ENCODE assay signal across 27 mouse cellular contexts in genomic region chr8:123661515-123661914, GRCm38 (mm10). TPM values are rescaled to one million over a fixed set of nuclear protein-coding genes. Genes with fewer than 3 reads are reported as not detected.
DNase-seq lines count a peak whose midpoint lies in the region; ATAC-seq and TF ChIP-seq lines count a peak whose summit lies in the region.
"Had no signal": no experiment of that assay in that cellular context is flagged by ENCODE, and none has a peak within 500 bp of the region (broad histone marks: within the 10 kb centered on the region; RNA-seq: fewer than 3 reads in every experiment).

No protein-coding gene starts in this region.

- no peak for ATAC-seq in liver, embryonic 12.5 days
- ATAC-seq in granulocyte monocyte progenitor cell, adult 5-6 weeks (replicated peaks; ENCODE audit: poor library complexity, severe bottlenecking), result peak; percentile 67
- peak; percentile 83 for ATAC-seq in liver, embryonic 16.5 days (ENCODE audit: low read depth)
- peak; percentile 37; the same call in 1 of the 2 replicates for ATAC-seq in megakaryocyte progenitor cell, adult 5-6 weeks (replicated peaks; ENCODE audit: poor library complexity)
- no peak for ATAC-seq in erythroblast, adult 5-6 weeks (replicated peaks; ENCODE audit: low FRiP score, poor library complexity, severe bottlenecking)
- ATAC-seq: activated CD4-positive, CD25-positive, alpha-beta regulatory T cell, adult 4 months; CD4-positive, CD25-positive, alpha-beta regulatory T cell, adult 4 months; forebrain, embryonic 15.5 days; hindbrain, embryonic 16.5 days; intestine, embryonic 15.5 days had no signal

- H3K4me1 ChIP-seq in liver, adult 2 months (ENCODE audit: control insufficient read depth, insufficient read depth, low read length), result peaks cover 19% of the 10 kb centered on the region
- no peaks in the 10 kb centered on the region for H3K4me1 ChIP-seq in liver, embryonic 12.5 days
- H3K4me1 ChIP-seq in liver, embryonic 16.5 days (ENCODE audit: control insufficient read depth, low read depth, low read length), result peaks cover 2% of the 10 kb centered on the region; the same call in 1 of the 2 replicates
- no peaks in the 10 kb centered on the region for H3K4me1 ChIP-seq in forebrain, embryonic 10.5 days
- H3K4me1 ChIP-seq: embryonic facial prominence, embryonic 10.5 days; embryonic facial prominence, embryonic 13.5 days; forebrain, embryonic 15.5 days had no signal

- peak overlapping the region; percentile 64 for H3K27ac ChIP-seq in liver, adult 2 months (replicated peaks; ENCODE audit: insufficient read depth, low read depth, low read length)
- no peak overlapping the region for H3K27ac ChIP-seq in liver, embryonic 12.5 days
- 0 out of 2 replicates have a peak overlapping the region, but pooled peaks have one; percentile 9 for H3K27ac ChIP-seq in liver, embryonic 16.5 days (ENCODE audit: low read length)
- H3K27ac ChIP-seq in forebrain, embryonic 10.5 days, result no peak overlapping the region
- H3K27ac ChIP-seq: embryonic facial prominence, embryonic 10.5 days; embryonic facial prominence, embryonic 13.5 days; forebrain, embryonic 15.5 days; heart, adult 2 months; heart, embryonic 10.5 days; heart, embryonic 13.5 days; hindbrain, embryonic 13.5 days; intestine, embryonic 15.5 days had no signal

- H3K4me3 ChIP-seq in liver, adult 2 months (ENCODE audit: insufficient read depth, low read depth, low read length), result no peak overlapping the region
- H3K4me3 ChIP-seq in liver, embryonic 12.5 days, result no peak overlapping the region
- H3K4me3 ChIP-seq in liver, embryonic 16.5 days (ENCODE audit: low read depth, low read length), result no peak overlapping the region
- no peak overlapping the region for H3K4me3 ChIP-seq in forebrain, embryonic 10.5 days
- H3K4me3 ChIP-seq: embryonic facial prominence, embryonic 10.5 days; embryonic facial prominence, embryonic 13.5 days; forebrain, embryonic 15.5 days; heart, adult 2 months; heart, embryonic 10.5 days; heart, embryonic 13.5 days; hindbrain, embryonic 13.5 days; intestine, embryonic 15.5 days had no signal

- no peaks in the 10 kb centered on the region for H3K27me3 ChIP-seq in liver, adult 2 months (ENCODE audit: control insufficient read depth, insufficient read depth, low read length)
- H3K27me3 ChIP-seq in liver, embryonic 12.5 days (replicated peaks), result peaks cover 11% of the 10 kb centered on the region
- H3K27me3 ChIP-seq in liver, embryonic 16.5 days (ENCODE audit: control insufficient read depth, insufficient read depth, low read depth, low read length), result no peaks in the 10 kb centered on the region
- H3K27me3 ChIP-seq in forebrain, embryonic 10.5 days (ENCODE audit: poor library complexity, severe bottlenecking), result no peaks in the 10 kb centered on the region
- H3K27me3 ChIP-seq: embryonic facial prominence, embryonic 13.5 days; forebrain, embryonic 15.5 days; heart, embryonic 13.5 days; hindbrain, embryonic 13.5 days; intestine, embryonic 15.5 days had no signal

- TF ChIP-seq POLR2A in liver, adult 2 months (IDR thresholded peaks at IDR 0.05; ENCODE audit: extremely low read depth, insufficient read depth, low read length), result no peak

- DNase-seq in liver, adult 2 months (ENCODE audit: extremely low read depth, low read depth, low spot score), result peak; percentile 97
- no peak for DNase-seq in right cerebral cortex, adult 2 months (ENCODE audit: low spot score in 2 of 2)
- DNase-seq in forebrain, embryonic 10.5 days (ENCODE audit: extremely low spot score, low spot score), result no peak
- DNase-seq: adrenal gland, adult 2 months; adrenal gland, postnatal 25 days; cerebellum, adult 11-12 months; cerebellum, adult 8-10 months; cerebellum, postnatal 10 days; cerebellum, postnatal 36 days; embryo, embryonic 11 days; gastrocnemius, postnatal 25 days; heart, adult 2 months had no signal

- TF ChIP-seq CTCF in liver, adult 2 months (IDR thresholded peaks at IDR 0.05; ENCODE audit: low read depth, low read length), result no peak

- no peaks in the 10 kb centered on the region for H3K79me2 ChIP-seq in liver, adult 2 months (ENCODE audit: control insufficient read depth, insufficient read depth, low read length)

- H3K4me2 ChIP-seq in liver, embryonic 12.5 days, result no peak overlapping the region
- H3K4me2 ChIP-seq in liver, embryonic 16.5 days (ENCODE audit: low read depth, low read length), result no peak overlapping the region
- H3K4me2 ChIP-seq: embryonic facial prominence, embryonic 13.5 days; forebrain, embryonic 15.5 days; heart, embryonic 13.5 days; hindbrain, embryonic 13.5 days; intestine, embryonic 15.5 days had no signal

- H3K9ac ChIP-seq in liver, adult 2 months (ENCODE audit: low read depth, low read length), result no peak overlapping the region
- no peak overlapping the region for H3K9ac ChIP-seq in liver, embryonic 12.5 days
- no peak overlapping the region for H3K9ac ChIP-seq in liver, embryonic 16.5 days (ENCODE audit: low read depth, low read length)
- H3K9ac ChIP-seq: embryonic facial prominence, embryonic 13.5 days; forebrain, embryonic 15.5 days; heart, embryonic 13.5 days; hindbrain, embryonic 13.5 days; intestine, embryonic 15.5 days had no signal

- peaks cover 7% of the 10 kb centered on the region for H3K36me3 ChIP-seq in liver, adult 2 months (ENCODE audit: control insufficient read depth, insufficient read depth, low read length)
- peaks cover 15% of the 10 kb centered on the region; the same call in 1 of the 2 replicates for H3K36me3 ChIP-seq in liver, embryonic 12.5 days
- no peaks in the 10 kb centered on the region for H3K36me3 ChIP-seq in liver, embryonic 16.5 days (ENCODE audit: control insufficient read depth, insufficient read depth)
- H3K36me3 ChIP-seq in forebrain, embryonic 10.5 days (replicated peaks), result peaks cover 83% of the 10 kb centered on the region

- no peaks in the 10 kb centered on the region for H3K9me3 ChIP-seq in liver, embryonic 12.5 days (replicated peaks)
- no peaks in the 10 kb centered on the region for H3K9me3 ChIP-seq in liver, embryonic 16.5 days (replicated peaks; ENCODE audit: control insufficient read depth, low read length)
- H3K9me3 ChIP-seq in forebrain, embryonic 10.5 days, result no peaks in the 10 kb centered on the region
- H3K9me3 ChIP-seq: embryonic facial prominence, embryonic 10.5 days; embryonic facial prominence, embryonic 13.5 days; forebrain, embryonic 15.5 days; heart, embryonic 10.5 days; heart, embryonic 13.5 days; hindbrain, embryonic 13.5 days; intestine, embryonic 15.5 days had no signal

- WGBS in liver, adult 2 months, result 29% methylated on average over 11 of the region's 11 CpGs
- WGBS in liver, embryonic 12.5 days (ENCODE audit: insufficient replicate concordance), result 67% methylated on average over 11 of the region's 11 CpGs
- WGBS in liver, embryonic 16.5 days (ENCODE audit: insufficient replicate concordance), result 62% methylated on average over 11 of the region's 11 CpGs
- WGBS in forebrain, embryonic 10.5 days, result 94% methylated on average over 11 of the region's 11 CpGs

RNA-seq across cellular contexts. Expression of gene Rhou, which starts 7.8 kb away (rescaled TPM):
- 25.6 and 41.1 TPM in 2 replicates for total RNA-seq in liver, adult 2 months (2014; rRNA removed)
- polyA plus RNA-seq in liver, adult 2 months (2012; rRNA removed), result 34.1 and 38.6 TPM in 2 replicates
- 1.6 and 1.9 TPM in 2 replicates for polyA plus RNA-seq in liver, embryonic 12.5 days (2016; fragmentation: Nextera tagmentation; extraction: Ambion mirVana)
- 3.8 and 6.0 TPM in 2 replicates for total RNA-seq in granulocyte monocyte progenitor cell, adult 5-6 weeks (2014; fragmentation: Nextera tagmentation)
- 4.8 and 5.3 TPM in 2 replicates for total RNA-seq in granulocyte monocyte progenitor cell, adult 5-6 weeks (2017)
- 1.5 and 1.8 TPM in 2 replicates for polyA plus RNA-seq in liver, embryonic 16.5 days (2015; fragmentation: Nextera tagmentation; extraction: Ambion mirVana)
- total RNA-seq in megakaryocyte progenitor cell, adult 5-6 weeks (2015), result 7.9 and 9.6 TPM in 2 replicates
- total RNA-seq in megakaryocyte progenitor cell, adult 5-6 weeks (2017), result 4.9 and 5.3 TPM in 2 replicates
- 6.9 and 9.0 TPM in 2 replicates for total RNA-seq in erythroblast, adult 5-6 weeks (2015; ENCODE audit: low replicate concordance)
- 9.6 and 9.8 TPM in 2 replicates for total RNA-seq in erythroblast, adult 5-6 weeks (2017; ENCODE audit: low replicate concordance)
- polyA plus RNA-seq in forebrain, embryonic 10.5 days (2016; fragmentation: Nextera tagmentation; extraction: Ambion mirVana), result 5.9 and 6.0 TPM in 2 replicates
- polyA plus RNA-seq: activated CD4-positive, CD25-positive, alpha-beta regulatory T cell, adult 4 months had no signal

Comparison
In these comparisons a context has a peak if more than half of its experiments do, and no peak if none do; other contexts are left out.
1. H3K27ac ChIP-seq: peak in liver, adult 2 months (single experiment) and liver, embryonic 16.5 days (single experiment); none in liver, embryonic 12.5 days (single experiment) and forebrain, embryonic 10.5 days (single experiment).
2. ATAC-seq: peak in granulocyte monocyte progenitor cell, adult 5-6 weeks (single experiment), liver, embryonic 16.5 days (single experiment) and megakaryocyte progenitor cell, adult 5-6 weeks (single experiment); none in liver, embryonic 12.5 days (single experiment) and erythroblast, adult 5-6 weeks (single experiment).